Mouse (Mus musculus) kidney, embryonic 14.5 days (tissue): ENCODE measurements around the gene Abcd1. TPM values are rescaled to one million over a fixed set of nuclear protein-coding genes. Genes with fewer than 3 reads are reported as not detected.

Experiments
- ATAC-seq: fragments of 200-750 bp; cut with Nextera tagmentation; 2 replicates; pipeline ENCODE4 v1.8.0; 2017; ENCODE audit warnings: moderate number of reproducible peaks, mild to moderate bottlenecking, moderate TSS enrichment, moderate library complexity; ENCODE audit not compliant: low FRiP score, low TSS enrichment
- H3K27ac ChIP-seq: fragments of 300-500 bp; sonication (generic); 2 replicates; pipeline ENCODE4 v1.5.1; 2014; ENCODE audit warnings: low read depth, mild to moderate bottlenecking, low read length, moderate library complexity, mixed read lengths
- H3K27me3 ChIP-seq: fragments of 300-500 bp; sonication (generic); 2 replicates; pipeline ENCODE4 v1.6.1; 2014; ENCODE audit warnings: mild to moderate bottlenecking, low read length; ENCODE audit not compliant: control insufficient read depth, insufficient read depth
- H3K36me3 ChIP-seq: fragments of 300-500 bp; sonication (generic); 2 replicates; pipeline ENCODE4 v1.6.1; 2014; ENCODE audit warnings: low read length, mixed read lengths; ENCODE audit not compliant: control insufficient read depth, insufficient read depth
- H3K4me1 ChIP-seq: fragments of 300-500 bp; sonication (generic); 2 replicates; pipeline ENCODE4 v1.6.1; 2014; ENCODE audit warnings: low read length, mixed read lengths; ENCODE audit not compliant: control insufficient read depth, insufficient read depth
- H3K4me2 ChIP-seq: fragments of 300-500 bp; sonication (generic); replicated peaks from 2 replicates; pipeline ENCODE4 v1.6.1; 2014; ENCODE audit warnings: low read depth, mild to moderate bottlenecking, low read length
- H3K4me3 ChIP-seq: fragments of 300-500 bp; sonication (generic); 2 replicates; pipeline ENCODE4 v1.5.1; 2014; ENCODE audit warnings: mild to moderate bottlenecking, low read length
- H3K9ac ChIP-seq: fragments of 300-500 bp; sonication (generic); 2 replicates; pipeline ENCODE4 v1.6.1; 2014; ENCODE audit warnings: low read depth, mild to moderate bottlenecking, low read length, moderate library complexity
- H3K9me3 ChIP-seq: fragments of 300-500 bp; sonication (generic); 2 replicates; pipeline ENCODE4 v1.6.1; 2016; ENCODE audit warnings: low read length; ENCODE audit not compliant: control insufficient read depth
- WGBS: fragments of 180-500 bp; shearing (Covaris S2); extraction: QIAGEN DNeasy Blood & Tissue Kit; methylation state at CpG from one replicate; pipeline ENCODE4 v1.1.7; 2014; 5-methylcytosine and 5-hydroxymethylcytosine counted together
- polyA plus RNA-seq: library from polyadenylated mRNA; unstranded; fragments of >200 nt; fragmentation: Nextera tagmentation; extraction: Ambion mirVana; gene quantifications from 2 replicates; pipeline ENCODE4 v1.2.1, GENCODE M21; 2014

Gene Abcd1
- polyA plus RNA-seq, 1 experiment from 2014 or later: 12.0 TPM

DNA sequence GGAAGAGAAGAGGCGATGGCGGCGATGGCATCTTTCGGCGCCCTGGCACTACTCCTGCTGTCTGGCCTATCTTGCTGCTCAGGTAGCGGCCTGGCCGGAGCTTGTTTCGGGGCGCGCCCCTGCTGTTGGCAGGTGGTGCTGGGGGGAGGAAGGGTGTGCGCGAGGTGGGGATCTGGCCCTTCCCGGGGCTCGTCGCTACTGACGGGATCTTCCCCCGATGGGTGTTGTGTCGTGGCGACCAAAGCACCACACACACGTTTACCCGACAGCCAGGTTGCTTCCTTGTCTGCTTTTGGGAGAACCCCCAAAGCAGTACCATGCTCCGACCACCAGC lies 70.8 kb downstream of the Abcd1 start:
- H3K27me3 ChIP-seq: no peaks in the 10 kb centered on the region
- peak; percentile 2 for ATAC-seq
- peak overlapping the region; percentile 61 for H3K4me3 ChIP-seq
- H3K4me2 ChIP-seq: peak overlapping the region; percentile 62
- peaks cover 16% of the 10 kb centered on the region for H3K36me3 ChIP-seq
- H3K9me3 ChIP-seq: no peaks in the 10 kb centered on the region
- 27% methylated on average over 20 of the region's 22 CpGs for WGBS
- H3K4me1 ChIP-seq: no peaks in the 10 kb centered on the region
- H3K9ac ChIP-seq: peak overlapping the region; percentile 76
- peak overlapping the region; percentile 47; the same call in 1 of the 2 replicates for H3K27ac ChIP-seq

Other genes starting within 250 kb of the Abcd1 start
- gene Bgn, start 233.0 kb upstream of the Abcd1 start, polyA plus RNA-seq: 62.5 and 84.0 TPM in 2 replicates
- 0.29 and 0.42 TPM in 2 replicates for gene Atp2b3, start 213.5 kb upstream of the Abcd1 start, polyA plus RNA-seq
- gene Dusp9, start 77.2 kb upstream of the Abcd1 start, polyA plus RNA-seq: 9.6 and 26.6 TPM in 2 replicates
- gene Pnck, start 56.5 kb upstream of the Abcd1 start, polyA plus RNA-seq: 14.1 and 16.3 TPM in 2 replicates
- 9.0 and 10.4 TPM in 2 replicates for gene Slc6a8, start 43.4 kb upstream of the Abcd1 start, polyA plus RNA-seq
- 228 and 265 TPM in 2 replicates for gene Bcap31, start 422 bp upstream of the Abcd1 start, polyA plus RNA-seq
- gene Plxnb3, start 40.5 kb downstream of the Abcd1 start, polyA plus RNA-seq: 0.14 and 0.27 TPM in 2 replicates
- gene Srpk3, start 57.8 kb downstream of the Abcd1 start, polyA plus RNA-seq: 2.9 and 4.7 TPM in 2 replicates
- 221 and 247 TPM in 2 replicates for gene Idh3g, start 70.3 kb downstream of the Abcd1 start, polyA plus RNA-seq
- gene Ssr4, start 70.4 kb downstream of the Abcd1 start, polyA plus RNA-seq: 207 and 210 TPM in 2 replicates
- 1.1 and 1.9 TPM in 2 replicates for gene Pdzd4, start 108.4 kb downstream of the Abcd1 start, polyA plus RNA-seq
- gene Avpr2, start 175.5 kb downstream of the Abcd1 start, polyA plus RNA-seq: 2.3 and 4.4 TPM in 2 replicates
- gene L1cam, start 179.5 kb downstream of the Abcd1 start, polyA plus RNA-seq: 4.2 and 6.1 TPM in 2 replicates
- 1.7 and 4.2 TPM in 2 replicates for gene Arhgap4, start 205.3 kb downstream of the Abcd1 start, polyA plus RNA-seq
- gene Naa10, start 205.3 kb downstream of the Abcd1 start, polyA plus RNA-seq: 140 and 168 TPM in 2 replicates
- gene Renbp, start 214.3 kb downstream of the Abcd1 start, polyA plus RNA-seq: 36.9 and 38.8 TPM in 2 replicates
- 78.4 and 87.8 TPM in 2 replicates for gene Hcfc1, start 249.8 kb downstream of the Abcd1 start, polyA plus RNA-seq